Mouse (Mus musculus): ENCODE results near the gene Ces1a. TPM values are rescaled to one million over a fixed set of nuclear protein-coding genes. Genes with fewer than 3 reads are reported as not detected.

Gene Ces1a
- total RNA-seq (2021), result not detected
- long read RNA-seq, experiment 1, result 0 reads
- long read RNA-seq, experiment 2, result 0 reads

GRCm38 (mm10) chr8:93048092-93048491, at the start of gene Ces1a:
Gene Ces1a (minus strand): TSS chr8:93048192.
- no peak for DNase-seq (ENCODE audit: low spot score in 2 of 2)

GRCm38 (mm10) chr8:93095376-93095775, 47.4 kb upstream of the Ces1a start:
- no peak for DNase-seq (ENCODE audit: low spot score in 2 of 2)

GRCm38 (mm10) chr8:93091324-93091723, 43.3 kb upstream of the Ces1a start:
- DNase-seq (ENCODE audit: low spot score in 2 of 2), result no peak

GRCm38 (mm10) chr8:93088686-93089122, 40.7 kb upstream of the Ces1a start:
- DNase-seq (ENCODE audit: low spot score in 2 of 2), result no peak

GRCm38 (mm10) chr8:93088193-93088592, 40.2 kb upstream of the Ces1a start:
- no peak for DNase-seq (ENCODE audit: low spot score in 2 of 2)

- DNase-seq (ENCODE audit: low spot score in 2 of 2), result no peak
Measured at GRCm38 (mm10) chr8:93079887-93080286, 31.9 kb upstream of the Ces1a start, which contains the start of gene Ces1b. Gene Ces1b (minus strand): TSS chr8:93080017.

- DNase-seq (ENCODE audit: low spot score in 2 of 2), result no peak
Measured at GRCm38 (mm10) chr8:93075251-93075650, 27.3 kb upstream of the Ces1a start.

GRCm38 (mm10) chr8:93063416-93064117, 15.6 kb upstream of the Ces1a start:
- no peak for DNase-seq (ENCODE audit: low spot score in 2 of 2)

- DNase-seq (ENCODE audit: low spot score in 2 of 2), result peak in 1 of 2 experiments; percentile 21
Measured at GRCm38 (mm10) chr8:93059185-93059584, 11.2 kb upstream of the Ces1a start.

GRCm38 (mm10) chr8:93055238-93055637, 7.2 kb upstream of the Ces1a start:
- no peak for DNase-seq (ENCODE audit: low spot score in 2 of 2)

- no peak for DNase-seq (ENCODE audit: low spot score in 2 of 2)
Measured at GRCm38 (mm10) chr8:93048510-93049416, 771 bp upstream of the Ces1a start.

- no peak for DNase-seq (ENCODE audit: low spot score in 2 of 2)
Measured at GRCm38 (mm10) chr8:93043083-93043482, 4.9 kb downstream of the Ces1a start.

GRCm38 (mm10) chr8:93040776-93041567, 7.0 kb downstream of the Ces1a start:
- DNase-seq (ENCODE audit: low spot score in 2 of 2), result no peak

- no peak for DNase-seq (ENCODE audit: low spot score in 2 of 2)
Measured at GRCm38 (mm10) chr8:93040256-93040655, 7.7 kb downstream of the Ces1a start.

- no peak for DNase-seq (ENCODE audit: low spot score in 2 of 2)
Measured at GRCm38 (mm10) chr8:93038831-93039230, 9.2 kb downstream of the Ces1a start.

- DNase-seq (ENCODE audit: low spot score in 2 of 2), result no peak
Measured at GRCm38 (mm10) chr8:93030664-93031063, 17.3 kb downstream of the Ces1a start.

- no peak for DNase-seq (ENCODE audit: low spot score in 2 of 2)
Measured at GRCm38 (mm10) chr8:93021738-93022137, 26.3 kb downstream of the Ces1a start.

- DNase-seq (ENCODE audit: low spot score in 2 of 2), result no peak
Measured at GRCm38 (mm10) chr8:93014300-93014699, 33.7 kb downstream of the Ces1a start.

GRCm38 (mm10) chr8:93012226-93012625, 35.8 kb downstream of the Ces1a start:
- DNase-seq (ENCODE audit: low spot score in 2 of 2), result no peak

GRCm38 (mm10) chr8:93011439-93011838, 36.6 kb downstream of the Ces1a start:
- peak; percentile 49 to 73 for DNase-seq (ENCODE audit: low spot score in 2 of 2)

GRCm38 (mm10) chr8:93010286-93010685, 37.7 kb downstream of the Ces1a start:
- no peak for DNase-seq (ENCODE audit: low spot score in 2 of 2)

Data from adrenal gland, postnatal 4 days (tissue).